Mouse (Mus musculus) lung, embryonic 16.5 days (tissue): ENCODE results near the gene Tcte1. TPM values are rescaled to one million over a fixed set of nuclear protein-coding genes. Genes with fewer than 3 reads are reported as not detected.

ENCODE experiments used
- ATAC-seq: fragments of 200-750 bp; cut with Nextera tagmentation; 2 replicates; pipeline ENCODE4 v1.8.0; 2017; ENCODE audit warnings: low read depth, mild to moderate bottlenecking, moderate library complexity
- H3K27ac ChIP-seq: fragments of 300-500 bp; sonication (generic); 2 replicates; pipeline ENCODE4 v1.5.1; 2014; ENCODE audit warnings: mild to moderate bottlenecking, control low read depth, low read length
- H3K27me3 ChIP-seq: fragments of 300-500 bp; sonication (generic); 2 replicates; pipeline ENCODE4 v1.6.1; 2014; ENCODE audit warnings: low read depth, low read length, mixed read lengths; ENCODE audit not compliant: control insufficient read depth, insufficient read depth
- H3K36me3 ChIP-seq: fragments of 300-500 bp; sonication (generic); 2 replicates; pipeline ENCODE4 v1.6.1; 2014; ENCODE audit warnings: low read length; ENCODE audit not compliant: control insufficient read depth, insufficient read depth
- H3K4me1 ChIP-seq: fragments of 300-500 bp; sonication (generic); replicated peaks from 2 replicates; pipeline ENCODE4 v1.6.1; 2014; ENCODE audit warnings: low read length, mixed read lengths; ENCODE audit not compliant: control insufficient read depth, insufficient read depth
- H3K4me2 ChIP-seq: fragments of 300-500 bp; sonication (generic); 2 replicates; pipeline ENCODE4 v1.6.1; 2014; ENCODE audit warnings: low read depth, low read length, control low read depth
- H3K4me3 ChIP-seq: fragments of 300-500 bp; sonication (generic); 2 replicates; pipeline ENCODE4 v1.5.1; 2014; ENCODE audit warnings: mild to moderate bottlenecking, low read length, control low read depth
- H3K9ac ChIP-seq: fragments of 300-500 bp; sonication (generic); 2 replicates; pipeline ENCODE4 v1.6.1; 2014; ENCODE audit warnings: low read length, control low read depth
- H3K9me3 ChIP-seq: fragments of 300-500 bp; sonication (generic); 2 replicates; pipeline ENCODE4 v1.6.1; 2016; ENCODE audit warnings: low read length; ENCODE audit not compliant: control insufficient read depth
- WGBS: fragments of 180-500 bp; shearing (Covaris S2); extraction: QIAGEN DNeasy Blood & Tissue Kit; methylation state at CpG from one replicate; pipeline ENCODE4 v1.1.7; 2014; 5-methylcytosine and 5-hydroxymethylcytosine counted together
- polyA plus RNA-seq: library from polyadenylated mRNA; unstranded; fragments of >200 nt; fragmentation: Nextera tagmentation; extraction: Ambion mirVana; gene quantifications from 2 replicates; pipeline ENCODE4 v1.2.1, GENCODE M21; 2015

Gene Tcte1
- polyA plus RNA-seq, 1 experiment from 2014 or later = 1.7 TPM

DNA sequence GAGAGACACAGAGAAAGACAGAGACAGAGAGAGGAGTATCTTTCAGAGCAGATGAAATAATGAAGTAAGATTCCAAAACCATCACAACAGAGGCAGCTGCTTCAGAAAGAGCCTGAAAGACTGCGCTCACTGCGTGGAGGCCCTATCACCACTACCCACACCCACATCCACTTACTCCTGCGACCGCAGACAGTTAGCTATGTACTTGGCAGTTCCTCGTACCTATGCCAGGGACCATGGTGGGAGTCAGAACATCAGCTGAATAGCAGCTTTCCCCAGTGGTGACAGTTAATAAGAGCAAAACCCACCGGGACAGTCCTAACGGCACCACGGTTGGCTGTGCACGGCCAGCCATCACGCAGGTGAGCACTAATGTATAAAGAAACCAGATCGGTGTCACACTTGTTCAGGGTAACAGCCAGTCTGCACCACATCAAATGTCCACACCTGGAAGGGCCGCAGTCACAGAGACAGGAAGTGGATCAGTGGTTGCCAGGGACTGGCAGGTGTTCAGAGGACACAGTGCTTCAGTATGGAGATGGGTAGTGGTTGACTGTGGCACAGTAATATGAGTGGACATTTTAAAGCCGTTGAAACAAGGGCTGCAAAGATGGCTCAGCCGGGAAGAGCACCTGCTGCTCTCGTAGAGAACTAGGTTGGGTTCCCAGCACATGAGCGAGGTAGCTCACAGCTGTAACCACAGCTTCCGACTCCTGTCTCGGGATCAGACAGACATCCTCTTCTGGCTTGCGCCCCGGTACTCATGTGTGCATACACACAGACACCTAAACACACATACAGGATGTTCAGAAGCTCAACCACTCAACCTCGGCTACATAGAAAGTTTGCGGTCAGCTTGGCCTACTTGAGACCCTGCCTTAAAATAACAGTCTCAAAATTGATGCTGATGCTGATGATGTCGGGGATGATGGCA is 34.6 kb upstream of the Tcte1 start:
- Histone ChIP-seq H3K4me1 (no peaks in the 10 kb centered on the region), H3K36me3 (no peaks in the 10 kb centered on the region), H3K9ac (no peak overlapping the region), H3K27me3 (no peaks in the 10 kb centered on the region), H3K4me3 (no peak overlapping the region), H3K27ac (no peak overlapping the region), H3K9me3 (no peaks in the 10 kb centered on the region), H3K4me2 (no peak overlapping the region)
- WGBS = 78% methylated on average over 23 of the region's 23 CpGs
- peak; percentile 17; the same call in 1 of the 2 replicates for ATAC-seq

GRCm38 (mm10) chr17:45489736-45490135 is 33.5 kb upstream of the Tcte1 start:
- Histone ChIP-seq H3K27ac (no peak overlapping the region), H3K4me3 (no peak overlapping the region), H3K9me3 (no peaks in the 10 kb centered on the region), H3K36me3 (no peaks in the 10 kb centered on the region), H3K4me2 (no peak overlapping the region), H3K4me1 (no peaks in the 10 kb centered on the region), H3K27me3 (no peaks in the 10 kb centered on the region), H3K9ac (no peak overlapping the region)
- 73% methylated on average over 6 of the region's 6 CpGs for WGBS
- no peak for ATAC-seq

DNA sequence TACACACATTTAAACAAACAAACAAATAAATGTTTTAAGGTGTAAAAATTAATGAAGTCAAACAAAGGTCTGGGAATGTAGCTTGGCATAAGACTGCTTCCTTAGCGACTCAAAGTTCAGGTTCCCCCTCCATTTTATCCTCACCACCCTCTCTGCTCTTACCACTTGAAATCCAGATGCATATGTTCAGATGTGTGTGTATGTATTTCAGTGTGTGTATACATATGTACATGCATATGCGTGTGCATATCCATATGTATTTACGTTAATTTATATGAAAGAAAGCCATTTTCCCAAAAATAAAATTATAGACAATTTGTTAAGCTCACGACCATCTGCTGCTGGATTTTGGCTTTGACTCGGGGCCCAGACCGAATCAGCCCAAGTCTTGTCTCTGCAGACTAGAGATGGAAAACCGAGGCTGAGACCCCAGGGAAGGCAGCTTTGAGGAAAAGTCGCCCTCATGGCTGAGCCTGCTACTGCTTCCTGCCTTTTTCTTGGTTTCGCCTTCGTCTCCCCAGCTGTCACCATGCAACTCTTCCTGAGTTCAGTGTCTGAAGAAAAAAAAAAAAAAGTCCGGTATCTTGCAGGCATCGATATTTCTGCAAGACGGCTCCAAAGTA is 32.6 kb upstream of the Tcte1 start:
- H3K4me2 ChIP-seq = no peak overlapping the region

DNA sequence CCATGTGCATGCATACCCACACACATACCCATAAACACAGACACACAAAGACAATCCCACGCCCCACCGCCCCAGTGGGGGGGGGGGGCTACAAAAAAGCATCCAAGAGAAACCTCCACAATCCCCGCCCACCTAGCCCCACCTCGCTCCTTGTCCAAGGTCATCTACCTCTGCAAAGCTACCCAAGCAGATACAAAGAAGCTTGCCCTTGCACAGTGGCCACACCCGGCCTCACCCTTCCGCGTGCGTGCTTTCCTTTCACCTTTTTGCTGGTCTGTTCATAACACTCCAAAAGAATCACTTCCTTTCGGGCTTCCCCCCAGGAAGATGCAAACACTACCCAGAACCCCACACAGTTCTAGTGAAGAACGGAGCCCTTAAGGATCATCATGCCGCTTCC is 27.8 kb upstream of the Tcte1 start:
- Histone ChIP-seq H3K27ac (no peak overlapping the region), H3K27me3 (no peaks in the 10 kb centered on the region), H3K4me2 (no peak overlapping the region), H3K9ac (no peak overlapping the region), H3K4me3 (no peak overlapping the region), H3K36me3 (no peaks in the 10 kb centered on the region), H3K4me1 (no peaks in the 10 kb centered on the region), H3K9me3 (no peaks in the 10 kb centered on the region)
- no peak for ATAC-seq
- 65% methylated on average over 11 of the region's 11 CpGs for WGBS

More for the DNA sequence above, 32.6 kb upstream of the Tcte1 start:
- Histone ChIP-seq H3K27ac (no peak overlapping the region), H3K27me3 (no peaks in the 10 kb centered on the region), H3K36me3 (no peaks in the 10 kb centered on the region), H3K9ac (no peak overlapping the region), H3K4me3 (no peak overlapping the region), H3K9me3 (no peaks in the 10 kb centered on the region), H3K4me1 (no peaks in the 10 kb centered on the region)
- WGBS = 53% methylated on average over 13 of the region's 13 CpGs
- ATAC-seq = no peak

DNA sequence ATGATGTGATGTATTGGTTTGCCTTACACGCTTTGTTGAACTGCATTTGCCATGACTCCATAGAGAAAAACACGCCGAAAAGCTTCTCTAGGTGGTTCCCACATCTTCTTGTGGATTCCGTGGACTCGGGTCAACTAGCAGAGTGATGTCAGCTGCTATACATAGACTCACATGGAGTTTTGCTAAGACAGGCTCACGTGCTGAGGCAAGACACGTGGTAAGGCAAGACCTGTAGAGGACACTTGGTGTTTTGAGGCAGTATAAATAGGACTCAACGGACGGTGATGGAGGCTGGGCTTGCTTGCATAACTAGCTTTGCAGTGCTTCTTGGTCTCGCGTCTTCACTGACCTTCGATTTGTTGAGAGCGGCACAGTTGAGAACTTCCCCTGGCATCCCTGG is 24.8 kb upstream of the Tcte1 start:
- Histone ChIP-seq H3K9me3 (no peaks in the 10 kb centered on the region), H3K4me1 (no peaks in the 10 kb centered on the region), H3K4me2 (no peak overlapping the region), H3K4me3 (no peak overlapping the region), H3K9ac (no peak overlapping the region), H3K27ac (no peak overlapping the region), H3K36me3 (no peaks in the 10 kb centered on the region), H3K27me3 (no peaks in the 10 kb centered on the region)
- 76% methylated on average over 13 of the region's 13 CpGs for WGBS
- ATAC-seq = no peak

GRCm38 (mm10) chr17:45499516-45499915 is 23.7 kb upstream of the Tcte1 start:
- H3K4me3 ChIP-seq = no peak overlapping the region
- no peaks in the 10 kb centered on the region for H3K36me3 ChIP-seq
- no peak for ATAC-seq
- H3K4me1 ChIP-seq = no peaks in the 10 kb centered on the region
- H3K27me3 ChIP-seq = no peaks in the 10 kb centered on the region
- H3K4me2 ChIP-seq = no peak overlapping the region
- H3K27ac ChIP-seq = no peak overlapping the region
- no peaks in the 10 kb centered on the region for H3K9me3 ChIP-seq
- 24% methylated on average over 2 of the region's 2 CpGs for WGBS
- H3K9ac ChIP-seq = no peak overlapping the region

- Histone ChIP-seq H3K27ac (no peak overlapping the region), H3K36me3 (no peaks in the 10 kb centered on the region), H3K4me1 (no peaks in the 10 kb centered on the region), H3K4me2 (no peak overlapping the region), H3K9me3 (no peaks in the 10 kb centered on the region), H3K4me3 (no peak overlapping the region), H3K27me3 (no peaks in the 10 kb centered on the region), H3K9ac (no peak overlapping the region)
- ATAC-seq = no peak
- WGBS = 30% methylated on average over 4 of the region's 4 CpGs
These were observed 22.3 kb upstream of the Tcte1 start for GRCm38 (mm10) chr17:45500981-45501380.

GRCm38 (mm10) chr17:45502324-45502723 is 20.9 kb upstream of the Tcte1 start:
- no peak overlapping the region for H3K4me2 ChIP-seq
- no peak overlapping the region for H3K27ac ChIP-seq
- H3K4me1 ChIP-seq = peaks cover 3% of the 10 kb centered on the region
- H3K27me3 ChIP-seq = no peaks in the 10 kb centered on the region
- no peak for ATAC-seq
- H3K4me3 ChIP-seq = no peak overlapping the region
- H3K36me3 ChIP-seq = no peaks in the 10 kb centered on the region
- no peak overlapping the region for H3K9ac ChIP-seq
- WGBS = 33% methylated on average over 4 of the region's 4 CpGs
- H3K9me3 ChIP-seq = no peaks in the 10 kb centered on the region

GRCm38 (mm10) chr17:45503301-45503973 is 19.8 kb upstream of the Tcte1 start:
- Histone ChIP-seq H3K4me1 (peaks cover 6% of the 10 kb centered on the region), H3K9me3 (no peaks in the 10 kb centered on the region), H3K4me3 (no peak overlapping the region), H3K27me3 (no peaks in the 10 kb centered on the region), H3K27ac (peak overlapping the region; percentile 5; the same call in 1 of the 2 replicates), H3K4me2 (no peak overlapping the region), H3K36me3 (no peaks in the 10 kb centered on the region), H3K9ac (no peak overlapping the region)
- 39% methylated on average over 5 of the region's 5 CpGs for WGBS
- no peak for ATAC-seq
